Mouse (Mus musculus) kidney, postnatal 0 days (tissue): ENCODE measurements around the gene Atn1. TPM values are rescaled to one million over a fixed set of nuclear protein-coding genes. Genes with fewer than 3 reads are reported as not detected.
A peak's percentile ranks its signal among the peaks of the same experiment; 100 is the strongest.

Experiments
- ATAC-seq: fragments of 200-750 bp; cut with Nextera tagmentation; replicated peaks from 2 replicates; pipeline ENCODE4 v1.8.0; 2017; ENCODE audit warnings: low read depth, moderate number of reproducible peaks, moderate TSS enrichment, moderate library complexity; ENCODE audit not compliant: low FRiP score
- DNase-seq: peaks from one replicate; pipeline ENCODE4 v3.0.0-alpha.2; 2016; ENCODE audit warnings: low spot score
- H3K27ac ChIP-seq: fragments of 300-500 bp; sonication (generic); 2 replicates; pipeline ENCODE4 v1.5.1; 2014; ENCODE audit warnings: mild to moderate bottlenecking
- H3K27me3 ChIP-seq: fragments of 300-500 bp; sonication (generic); 2 replicates; pipeline ENCODE4 v1.6.1; 2014; ENCODE audit warnings: low read length, mixed read lengths; ENCODE audit not compliant: insufficient read depth
- H3K36me3 ChIP-seq: fragments of 300-500 bp; sonication (generic); 2 replicates; pipeline ENCODE4 v1.6.1; 2014; ENCODE audit warnings: low read length, mixed read lengths; ENCODE audit not compliant: insufficient read depth
- H3K4me1 ChIP-seq: fragments of 300-500 bp; sonication (generic); replicated peaks from 2 replicates; pipeline ENCODE4 v1.6.1; 2014; ENCODE audit warnings: antibody characterized with exemption, low read length, mixed read lengths; ENCODE audit not compliant: insufficient read depth
- H3K4me2 ChIP-seq: fragments of 300-500 bp; sonication (generic); 2 replicates; pipeline ENCODE4 v1.6.1; 2014; ENCODE audit warnings: mild to moderate bottlenecking, low read length, moderate library complexity, mixed read lengths
- H3K4me3 ChIP-seq: fragments of 300-500 bp; sonication (generic); replicated peaks from 2 replicates; pipeline ENCODE4 v1.5.1; 2014; ENCODE audit warnings: low read depth, low read length
- H3K9ac ChIP-seq: fragments of 300-500 bp; sonication (generic); 2 replicates; pipeline ENCODE4 v1.6.1; 2014; ENCODE audit warnings: low read depth, low read length
- H3K9me3 ChIP-seq: fragments of 300-500 bp; sonication (generic); replicated peaks from 2 replicates; pipeline ENCODE4 v1.6.1; 2016; ENCODE audit warnings: low read length, inconsistent platforms, mixed read lengths
- CTCF ChIP-seq: IDR thresholded peaks from 2 replicates; pipeline ENCODE4 v1.5.1; 2016; ENCODE audit warnings: antibody characterized with exemption, low read depth, mild to moderate bottlenecking, moderate library complexity
- WGBS: fragments of 180-500 bp; shearing (Covaris S2); extraction: QIAGEN DNeasy Blood & Tissue Kit; methylation state at CpG from one replicate; pipeline ENCODE4 v1.1.7; 2014; 5-methylcytosine and 5-hydroxymethylcytosine counted together
- polyA plus RNA-seq: library from polyadenylated mRNA; unstranded; fragments of >200 nt; fragmentation: Nextera tagmentation; extraction: Ambion mirVana; gene quantifications from 2 replicates; pipeline ENCODE4 v1.2.1, GENCODE M21; 2015

Atn1 gene
- polyA plus RNA-seq, 1 experiment from 2014 or later: 13.0 TPM

DNA sequence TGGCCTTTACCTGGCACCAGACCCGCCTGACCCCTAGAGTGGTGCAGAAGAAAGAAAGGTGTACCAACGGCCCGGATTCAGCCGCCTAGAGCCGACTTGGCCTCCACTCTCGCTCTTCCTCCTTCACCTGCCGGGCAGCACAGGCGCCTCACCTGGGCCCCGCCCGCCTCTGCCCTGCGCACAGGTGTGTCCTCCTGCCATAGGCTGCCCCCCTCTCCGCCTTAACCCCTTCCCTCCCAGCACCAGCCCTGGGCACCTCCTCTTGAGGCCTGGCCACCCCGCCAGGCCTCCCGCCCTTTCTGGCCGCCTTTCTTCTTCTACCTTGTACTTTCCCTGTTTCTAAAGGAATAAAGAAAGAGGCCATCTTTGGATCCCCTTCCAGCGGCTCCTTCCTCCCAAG lies 37.6 kb downstream of the Atn1 start:
- Histone ChIP-seq H3K9me3 (no peaks in the 10 kb centered on the region), H3K4me3 (peak overlapping the region; percentile 30), H3K4me2 (peak overlapping the region; percentile 38), H3K4me1 (0 out of 2 replicates have a peak, but pooled peaks cover 4% of the 10 kb centered on the region), H3K27ac (peak overlapping the region; percentile 75), H3K36me3 (peaks cover 21% of the 10 kb centered on the region), H3K27me3 (no peaks in the 10 kb centered on the region), H3K9ac (peak overlapping the region; percentile 58)
- 68% methylated on average over 15 of the region's 16 CpGs for WGBS
- peak; percentile 39 for DNase-seq
- TF ChIP-seq CTCF: no peak
- ATAC-seq: peak; percentile 67

DNA sequence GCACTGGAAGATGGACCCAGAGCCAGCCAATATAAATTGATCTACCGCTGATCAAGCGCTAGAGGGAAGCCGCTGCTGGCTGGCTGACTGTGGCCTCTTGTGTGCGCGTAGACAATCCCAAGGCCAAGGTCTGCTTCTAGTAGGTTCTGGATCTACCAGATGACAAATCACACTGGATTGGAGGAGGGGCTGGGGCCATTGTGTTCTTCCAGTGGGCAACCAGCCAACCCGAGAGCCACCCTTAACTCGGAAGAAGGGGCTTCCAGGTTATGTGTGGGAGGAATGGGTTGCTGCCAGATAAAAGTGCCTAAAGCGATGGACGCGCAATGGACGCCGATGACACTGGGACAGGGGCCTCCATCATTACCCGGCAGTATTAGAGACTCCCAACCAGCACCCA lies 38.4 kb downstream of the Atn1 start:
- H3K4me2 ChIP-seq: peak overlapping the region; percentile 38
- WGBS: 74% methylated on average over 13 of the region's 13 CpGs
- peaks cover 21% of the 10 kb centered on the region for H3K36me3 ChIP-seq
- peak overlapping the region; percentile 30 for H3K4me3 ChIP-seq
- no peaks in the 10 kb centered on the region for H3K9me3 ChIP-seq
- peaks cover 8% of the 10 kb centered on the region; the same call in 1 of the 2 replicates for H3K4me1 ChIP-seq
- H3K27ac ChIP-seq: peak overlapping the region; percentile 50; the same call in 1 of the 2 replicates
- ATAC-seq (no peak), DNase-seq (no peak)
- peak overlapping the region; percentile 58 for H3K9ac ChIP-seq
- TF ChIP-seq CTCF: no peak
- H3K27me3 ChIP-seq: no peaks in the 10 kb centered on the region

DNA sequence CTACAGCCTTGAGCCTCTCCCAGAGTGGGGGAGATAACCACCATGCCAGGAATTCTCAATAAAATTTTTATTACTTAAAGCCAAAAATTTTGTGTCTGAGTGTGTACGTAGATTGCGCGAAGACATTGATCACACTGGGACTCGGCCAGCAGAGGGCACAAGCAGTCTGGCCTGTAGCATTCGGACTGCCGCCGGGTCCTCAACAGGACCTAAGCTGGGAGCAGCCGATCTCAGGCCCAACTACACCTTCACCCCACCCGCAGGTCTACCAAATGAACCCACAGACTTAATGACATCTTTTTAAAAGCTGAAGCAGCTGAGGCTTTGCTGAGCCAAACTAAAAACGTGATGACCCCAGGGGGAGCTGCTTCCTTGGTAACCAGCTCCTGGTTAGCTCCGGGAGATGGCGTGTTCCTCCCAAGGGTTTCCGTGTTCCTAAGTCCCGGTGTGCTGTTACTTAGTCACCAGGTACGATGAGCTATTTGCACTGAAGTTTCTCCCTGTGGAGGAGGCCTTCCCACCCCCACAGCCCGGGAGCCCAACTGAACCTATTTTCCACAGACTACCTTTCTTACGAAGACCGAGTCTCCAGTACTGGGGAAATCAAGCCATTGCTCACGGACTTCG lies 39.3 kb downstream of the Atn1 start:
- TF ChIP-seq CTCF: peak; percentile 78
- 61% methylated on average over 20 of the region's 20 CpGs for WGBS

DNA sequence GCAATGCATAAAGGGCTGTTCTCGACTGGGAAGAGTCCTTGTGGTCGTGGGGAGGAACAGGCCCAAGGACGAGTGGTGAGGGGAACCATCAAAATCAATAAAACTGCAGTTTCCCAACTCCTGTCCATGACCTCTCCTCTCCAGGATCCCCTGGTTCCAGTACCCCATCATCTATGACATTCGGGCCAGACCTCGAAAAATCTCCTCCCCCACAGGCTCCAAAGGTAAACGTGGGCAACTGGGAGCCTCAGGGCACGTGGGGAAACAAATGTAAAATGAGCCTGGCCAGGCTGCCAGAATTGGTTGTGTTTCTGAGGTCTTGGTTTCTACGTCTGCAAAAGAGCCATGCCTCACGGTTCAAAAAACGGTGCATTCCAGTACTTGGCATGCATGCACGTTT lies 43.4 kb downstream of the Atn1 start:
- Histone ChIP-seq H3K4me3 (peak overlapping the region; percentile 92), H3K9me3 (no peaks in the 10 kb centered on the region), H3K36me3 (peaks cover 27% of the 10 kb centered on the region), H3K4me1 (peaks cover 19% of the 10 kb centered on the region; the same call in 1 of the 2 replicates), H3K9ac (peak overlapping the region; percentile 94), H3K27me3 (no peaks in the 10 kb centered on the region), H3K4me2 (peak overlapping the region; percentile 92), H3K27ac (peak overlapping the region; percentile 91)
- no peak for DNase-seq
- WGBS: 8% methylated on average over 11 of the region's 11 CpGs
- ATAC-seq: no peak
- TF ChIP-seq CTCF: no peak

More for the DNA sequence above, 39.3 kb downstream of the Atn1 start:
- Histone ChIP-seq H3K9me3 (no peaks in the 10 kb centered on the region), H3K27me3 (no peaks in the 10 kb centered on the region), H3K9ac (no peak overlapping the region), H3K4me2 (peak overlapping the region; percentile 38; the same call in 1 of the 2 replicates), H3K4me3 (no peak overlapping the region), H3K4me1 (peaks cover 11% of the 10 kb centered on the region; the same call in 1 of the 2 replicates), H3K27ac (no peak overlapping the region), H3K36me3 (peaks cover 21% of the 10 kb centered on the region)
- ATAC-seq: no peak
- peak; percentile 81 for DNase-seq

DNA sequence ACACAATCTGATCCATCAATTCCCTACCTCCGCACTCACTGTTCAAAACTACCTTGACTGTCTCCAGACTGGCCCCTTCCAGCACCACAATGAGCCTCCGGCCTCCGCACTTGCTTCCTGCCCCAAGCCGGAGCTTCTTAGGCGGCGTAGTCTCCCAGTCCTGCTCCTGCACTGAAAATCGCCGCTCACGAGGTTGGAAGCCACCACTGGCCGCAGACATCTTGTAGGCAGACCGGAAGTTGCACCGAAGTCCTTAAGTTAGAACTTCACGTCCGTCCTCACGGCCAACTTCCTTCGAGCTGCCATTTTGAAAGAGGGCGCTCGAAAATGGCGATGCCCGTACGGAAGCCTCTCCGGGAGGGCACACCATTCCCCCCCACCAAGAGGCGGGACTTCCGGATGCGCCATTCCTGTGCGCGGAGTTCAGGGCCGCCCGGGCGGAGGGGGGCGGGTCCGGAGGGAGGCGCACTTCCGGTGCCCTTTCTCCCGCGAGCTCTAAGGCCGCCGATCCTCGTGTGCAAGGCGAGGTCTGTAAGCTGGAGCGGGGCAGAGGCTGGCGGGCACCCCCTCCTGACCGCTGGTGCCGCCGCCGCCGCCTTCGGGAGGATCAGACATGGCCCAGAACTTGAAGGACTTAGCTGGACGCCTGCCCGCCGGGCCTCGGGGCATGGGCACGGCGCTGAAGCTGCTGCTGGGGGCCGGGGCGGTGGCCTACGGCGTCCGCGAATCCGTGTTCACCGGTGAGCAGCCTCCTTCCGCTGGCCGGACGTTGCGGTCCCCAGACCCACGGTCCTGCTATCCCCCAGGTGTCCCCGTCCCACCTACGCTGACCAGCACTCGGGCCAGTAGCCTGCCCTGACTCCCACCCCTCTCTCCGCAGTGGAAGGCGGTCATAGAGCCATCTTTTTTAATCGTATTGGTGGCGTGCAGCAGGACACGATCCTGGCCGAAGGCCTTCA lies 44.2 kb downstream of the Atn1 start, which contains the start of the genes Emg1 and Phb2:
TSS of gene Emg1 (minus strand) at position 355 of the 959 bp plus-strand sequence.
TSS of gene Phb2 (plus strand) at position 513 of the 959 bp plus-strand sequence.
- peaks cover 19% of the 10 kb centered on the region; the same call in 1 of the 2 replicates for H3K4me1 ChIP-seq
- H3K36me3 ChIP-seq: peaks cover 29% of the 10 kb centered on the region
- H3K4me2 ChIP-seq: peak within 1 kb of the TSS; percentile 92
- no peaks in the 10 kb centered on the region for H3K9me3 ChIP-seq
- ATAC-seq (peak; percentile 95), DNase-seq (peak; percentile 98)
- no peaks in the 10 kb centered on the region for H3K27me3 ChIP-seq
- under 1% methylated on average over 76 of the region's 76 CpGs for WGBS
- H3K4me3 ChIP-seq: peak within 1 kb of the TSS; percentile 92
- peak within 1 kb of the TSS; percentile 91 for H3K27ac ChIP-seq
- peak; percentile 2; the same call in 1 of the 2 replicates for TF ChIP-seq CTCF
- H3K9ac ChIP-seq: peak within 1 kb of the TSS; percentile 94
